ENCODE assay signal across 35 mouse cellular contexts in genomic region chr17:72401861-72402260, GRCm38 (mm10).
"Had no signal": no experiment of that assay in that cellular context is flagged by ENCODE, and none has a peak within 500 bp of the region (broad histone marks: within the 10 kb centered on the region; RNA-seq: fewer than 3 reads in every experiment).

No protein-coding gene starts in this region.

- H3K9me3 ChIP-seq: heart, embryonic 10.5 days; heart, embryonic 12.5 days; heart, embryonic 13.5 days; heart, embryonic 15.5 days; hindbrain, embryonic 10.5 days; hindbrain, embryonic 12.5 days; hindbrain, embryonic 13.5 days; hindbrain, embryonic 15.5 days; intestine, embryonic 15.5 days; kidney, embryonic 15.5 days had no signal

- H3K36me3 ChIP-seq: heart, embryonic 10.5 days; heart, embryonic 12.5 days; heart, embryonic 13.5 days; heart, embryonic 15.5 days; hindbrain, embryonic 10.5 days; hindbrain, embryonic 12.5 days; hindbrain, embryonic 13.5 days; hindbrain, embryonic 15.5 days; intestine, embryonic 15.5 days; kidney, embryonic 15.5 days had no signal

- H3K27me3 ChIP-seq: heart, embryonic 12.5 days; heart, embryonic 13.5 days; heart, embryonic 15.5 days; hindbrain, embryonic 12.5 days; hindbrain, embryonic 13.5 days; hindbrain, embryonic 15.5 days; intestine, embryonic 15.5 days; kidney, embryonic 15.5 days had no signal

- DNase-seq: heart, adult 2 months; heart, postnatal 10 days; heart, postnatal 14 days; heart, postnatal 36 days; heart, postnatal 4 days; kidney, adult 11 months; kidney, adult 18-20 months; kidney, adult 2 months; kidney, adult 8-10 months; kidney, adult 9 months; kidney, postnatal 10 days; kidney, postnatal 14 days; kidney, postnatal 25 days; kidney, postnatal 36 days; kidney, postnatal 4 days; layer of hippocampus, adult 9-11 months had no signal

- H3K9ac ChIP-seq: heart, embryonic 12.5 days; heart, embryonic 13.5 days; heart, embryonic 15.5 days; hindbrain, embryonic 12.5 days; hindbrain, embryonic 13.5 days; hindbrain, embryonic 14.5 days; hindbrain, embryonic 15.5 days; intestine, embryonic 15.5 days; kidney, embryonic 15.5 days had no signal

- H3K4me2 ChIP-seq: heart, embryonic 11.5 days; heart, embryonic 12.5 days; heart, embryonic 13.5 days; heart, embryonic 15.5 days; hindbrain, embryonic 12.5 days; hindbrain, embryonic 13.5 days; hindbrain, embryonic 14.5 days; hindbrain, embryonic 15.5 days; intestine, embryonic 15.5 days; kidney, embryonic 15.5 days had no signal

- H3K27ac ChIP-seq: heart, adult 2 months; heart, embryonic 10.5 days; heart, embryonic 13.5 days; heart, embryonic 15.5 days; hindbrain, embryonic 10.5 days; hindbrain, embryonic 12.5 days; hindbrain, embryonic 13.5 days; hindbrain, embryonic 14.5 days; hindbrain, embryonic 15.5 days; hindbrain, postnatal 0 days; intestine, embryonic 15.5 days; kidney, embryonic 15.5 days; kidney, postnatal 0 days; layer of hippocampus, adult 2 months had no signal

- H3K4me1 ChIP-seq: heart, embryonic 10.5 days; heart, embryonic 12.5 days; heart, embryonic 13.5 days; heart, embryonic 15.5 days; hindbrain, embryonic 10.5 days; hindbrain, embryonic 12.5 days; hindbrain, embryonic 13.5 days; hindbrain, embryonic 15.5 days; intestine, embryonic 15.5 days; kidney, embryonic 15.5 days had no signal

- H3K4me3 ChIP-seq: heart, adult 2 months; heart, embryonic 10.5 days; heart, embryonic 12.5 days; heart, embryonic 13.5 days; heart, embryonic 15.5 days; hindbrain, embryonic 10.5 days; hindbrain, embryonic 12.5 days; hindbrain, embryonic 13.5 days; hindbrain, embryonic 15.5 days; intestine, embryonic 15.5 days; kidney, embryonic 15.5 days; layer of hippocampus, adult 2 months had no signal

- ATAC-seq: hindbrain, embryonic 16.5 days; hindbrain, postnatal 0 days; inflammation-experienced regulatory T-cells, adult 6 months; intestine, embryonic 15.5 days; intestine, embryonic 16.5 days; intestine, postnatal 0 days had no signal
